Mouse (Mus musculus) intestine, postnatal 0 days (tissue): ENCODE data around the gene Kcnj10. TPM values are rescaled to one million over a fixed set of nuclear protein-coding genes. Genes with fewer than 3 reads are reported as not detected.

Experiments used
- ATAC-seq: fragments of 200-750 bp; cut with Nextera tagmentation; 2 replicates; pipeline ENCODE4 v1.8.0; 2017; ENCODE audit warnings: mild to moderate bottlenecking, moderate TSS enrichment, moderate library complexity
- H3K27ac ChIP-seq: fragments of 300-500 bp; sonication (generic); 2 replicates; pipeline ENCODE4 v1.5.1; 2014; ENCODE audit warnings: mild to moderate bottlenecking, low read depth, low read length, moderate library complexity
- H3K27me3 ChIP-seq: fragments of 300-500 bp; sonication (generic); replicated peaks from 2 replicates; pipeline ENCODE4 v1.6.1; 2014; ENCODE audit warnings: low read length, mixed read lengths; ENCODE audit not compliant: control insufficient read depth, insufficient read depth
- H3K36me3 ChIP-seq: fragments of 300-500 bp; sonication (generic); 2 replicates; pipeline ENCODE4 v1.6.1; 2014; ENCODE audit warnings: mild to moderate bottlenecking, moderate library complexity; ENCODE audit not compliant: control insufficient read depth, insufficient read depth
- H3K4me1 ChIP-seq: fragments of 300-500 bp; sonication (generic); replicated peaks from 2 replicates; pipeline ENCODE4 v1.6.1; 2014; ENCODE audit warnings: antibody characterized with exemption, low read length, mixed read lengths; ENCODE audit not compliant: control insufficient read depth, insufficient read depth
- H3K4me2 ChIP-seq: fragments of 300-500 bp; sonication (generic); replicated peaks from 2 replicates; pipeline ENCODE4 v1.6.1; 2014; ENCODE audit warnings: low read depth, mild to moderate bottlenecking, moderate library complexity
- H3K4me3 ChIP-seq: fragments of 300-500 bp; sonication (generic); 2 replicates; pipeline ENCODE4 v1.5.1; 2014; ENCODE audit warnings: low read depth, low read length
- H3K9ac ChIP-seq: fragments of 300-500 bp; sonication (generic); 2 replicates; pipeline ENCODE4 v1.6.1; 2014; ENCODE audit warnings: mild to moderate bottlenecking, low read depth, low read length
- H3K9me3 ChIP-seq: fragments of 300-500 bp; sonication (generic); 2 replicates; pipeline ENCODE4 v1.6.1; 2016; ENCODE audit warnings: mixed run types; ENCODE audit not compliant: control insufficient read depth
- CTCF ChIP-seq: sonication (generic); IDR thresholded peaks from 2 replicates; pipeline ENCODE4 v1.5.1; 2016; ENCODE audit warnings: low read depth, mild to moderate bottlenecking, control low read depth, antibody characterized with exemption, moderate library complexity
- WGBS: fragments of 180-500 bp; shearing (Covaris S2); extraction: QIAGEN DNeasy Blood & Tissue Kit; methylation state at CpG from one replicate; pipeline ENCODE4 v1.1.7; 2014; 5-methylcytosine and 5-hydroxymethylcytosine counted together
- polyA plus RNA-seq: library from polyadenylated mRNA; unstranded; fragments of >200 nt; fragmentation: Nextera tagmentation; extraction: Ambion mirVana; gene quantifications from 2 replicates; pipeline ENCODE4 v1.2.1, GENCODE M21; 2015

The Kcnj10 gene
- polyA plus RNA-seq, 1 experiment from 2014 or later, result 0.17 TPM

GRCm38 (mm10) chr1:172304443-172304842, 36.6 kb upstream of the Kcnj10 start:
- no peak for ATAC-seq
- Histone ChIP-seq H3K4me1 (no peaks in the 10 kb centered on the region), H3K27ac (no peak overlapping the region), H3K4me2 (no peak overlapping the region), H3K4me3 (no peak overlapping the region), H3K9me3 (no peaks in the 10 kb centered on the region), H3K9ac (no peak overlapping the region), H3K36me3 (no peaks in the 10 kb centered on the region), H3K27me3 (no peaks in the 10 kb centered on the region)
- 53% methylated on average over 6 of the region's 6 CpGs for WGBS
- TF ChIP-seq CTCF, result no peak

- H3K4me3 ChIP-seq, result no peak overlapping the region
- 0 out of 2 replicates have a peak, but pooled peaks cover under 1% of the 10 kb centered on the region for H3K4me1 ChIP-seq
- no peak overlapping the region for H3K27ac ChIP-seq
- no peaks in the 10 kb centered on the region for H3K36me3 ChIP-seq
- ATAC-seq, result no peak
- 84% methylated on average over 2 of the region's 2 CpGs for WGBS
- no peaks in the 10 kb centered on the region for H3K9me3 ChIP-seq
- H3K27me3 ChIP-seq, result no peaks in the 10 kb centered on the region
- no peak for TF ChIP-seq CTCF
- H3K4me2 ChIP-seq, result no peak overlapping the region
- no peak overlapping the region for H3K9ac ChIP-seq
Measured at GRCm38 (mm10) chr1:172305153-172305552, 35.9 kb upstream of the Kcnj10 start.

- TF ChIP-seq CTCF, result peak; percentile 54
- 86% methylated on average over 3 of the region's 3 CpGs for WGBS
Measured at GRCm38 (mm10) chr1:172305635-172306034, 35.4 kb upstream of the Kcnj10 start.

GRCm38 (mm10) chr1:172306196-172306595, 34.8 kb upstream of the Kcnj10 start:
- H3K4me1 ChIP-seq, result 0 out of 2 replicates have a peak, but pooled peaks cover 6% of the 10 kb centered on the region
- H3K9me3 ChIP-seq, result no peaks in the 10 kb centered on the region
- no peak overlapping the region for H3K4me3 ChIP-seq
- no peaks in the 10 kb centered on the region for H3K27me3 ChIP-seq
- WGBS, result 78% methylated on average over 4 of the region's 4 CpGs
- H3K9ac ChIP-seq, result no peak overlapping the region
- no peak for ATAC-seq
- TF ChIP-seq CTCF, result no peak
- no peak overlapping the region for H3K4me2 ChIP-seq
- H3K36me3 ChIP-seq, result no peaks in the 10 kb centered on the region
- H3K27ac ChIP-seq, result no peak overlapping the region

More at GRCm38 (mm10) chr1:172305635-172306034, 35.4 kb upstream of the Kcnj10 start:
- no peaks in the 10 kb centered on the region for H3K36me3 ChIP-seq
- ATAC-seq, result no peak
- H3K27me3 ChIP-seq, result no peaks in the 10 kb centered on the region
- H3K4me3 ChIP-seq, result no peak overlapping the region
- no peaks in the 10 kb centered on the region for H3K9me3 ChIP-seq
- 0 out of 2 replicates have a peak, but pooled peaks cover 3% of the 10 kb centered on the region for H3K4me1 ChIP-seq
- H3K27ac ChIP-seq, result no peak overlapping the region
- H3K9ac ChIP-seq, result no peak overlapping the region
- H3K4me2 ChIP-seq, result no peak overlapping the region

- 82% methylated on average over 6 of the region's 6 CpGs for WGBS
- TF ChIP-seq CTCF, result no peak
- ATAC-seq, result no peak
- Histone ChIP-seq H3K4me3 (no peak overlapping the region), H3K27ac (no peak overlapping the region), H3K4me2 (no peak overlapping the region), H3K9me3 (no peaks in the 10 kb centered on the region), H3K4me1 (0 out of 2 replicates have a peak, but pooled peaks cover 6% of the 10 kb centered on the region), H3K9ac (no peak overlapping the region), H3K27me3 (no peaks in the 10 kb centered on the region), H3K36me3 (no peaks in the 10 kb centered on the region)
Measured at GRCm38 (mm10) chr1:172306885-172307284, 34.1 kb upstream of the Kcnj10 start.

GRCm38 (mm10) chr1:172307936-172308335, 33.1 kb upstream of the Kcnj10 start:
- H3K4me3 ChIP-seq, result no peak overlapping the region
- 0 out of 2 replicates have a peak, but pooled peaks cover 6% of the 10 kb centered on the region for H3K4me1 ChIP-seq
- no peaks in the 10 kb centered on the region for H3K27me3 ChIP-seq
- no peak overlapping the region for H3K27ac ChIP-seq
- no peak overlapping the region for H3K9ac ChIP-seq
- 46% methylated on average over 10 of the region's 10 CpGs for WGBS
- TF ChIP-seq CTCF, result no peak
- no peaks in the 10 kb centered on the region for H3K36me3 ChIP-seq
- H3K9me3 ChIP-seq, result no peaks in the 10 kb centered on the region
- ATAC-seq, result peak; percentile 11; the same call in 1 of the 2 replicates
- no peak overlapping the region for H3K4me2 ChIP-seq

GRCm38 (mm10) chr1:172308409-172308808, 32.6 kb upstream of the Kcnj10 start:
- Histone ChIP-seq H3K4me2 (no peak overlapping the region), H3K36me3 (no peaks in the 10 kb centered on the region), H3K9me3 (no peaks in the 10 kb centered on the region), H3K4me3 (no peak overlapping the region), H3K27ac (no peak overlapping the region), H3K27me3 (no peaks in the 10 kb centered on the region), H3K9ac (no peak overlapping the region), H3K4me1 (0 out of 2 replicates have a peak, but pooled peaks cover 6% of the 10 kb centered on the region)
- 91% methylated on average over 1 of the region's 1 CpGs for WGBS
- TF ChIP-seq CTCF, result no peak
- ATAC-seq, result no peak
